Mouse (Mus musculus) adrenal gland, postnatal 0 days (tissue): ENCODE measurements around the gene Gm7929. TPM values are rescaled to one million over a fixed set of nuclear protein-coding genes. Genes with fewer than 3 reads are reported as not detected.

Experiments used
- polyA plus RNA-seq: library from polyadenylated mRNA; unstranded; fragments of >200 nt; fragmentation: Nextera tagmentation; extraction: Ambion mirVana; gene quantifications from 2 replicates; pipeline ENCODE4 v1.2.1, GENCODE M21; 2015

Gm7929 gene
- polyA plus RNA-seq: not detected in 2 replicates

DNA sequence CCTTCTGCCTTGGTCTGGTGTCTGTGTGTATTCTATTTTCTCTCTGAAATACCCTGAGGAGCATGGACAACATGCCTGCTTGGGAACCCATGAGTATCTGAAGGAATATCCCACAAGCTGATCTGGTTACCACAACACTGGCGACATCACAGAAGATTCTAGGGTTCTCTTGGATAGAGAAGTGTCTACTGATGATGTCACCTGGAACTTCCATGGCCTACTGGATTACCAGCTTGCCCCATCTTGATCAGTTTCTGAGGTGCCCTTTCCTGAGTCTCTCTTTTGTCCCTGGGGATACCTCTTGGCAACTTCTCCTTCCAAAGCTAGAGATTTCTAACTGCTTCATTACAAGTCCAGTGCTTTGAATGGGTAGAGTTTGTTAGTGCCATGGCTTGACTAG, at the start of gene Gm7929:
Gene Gm7929 (minus strand): TSS at position 101 of the 400 bp plus-strand sequence.

DNA sequence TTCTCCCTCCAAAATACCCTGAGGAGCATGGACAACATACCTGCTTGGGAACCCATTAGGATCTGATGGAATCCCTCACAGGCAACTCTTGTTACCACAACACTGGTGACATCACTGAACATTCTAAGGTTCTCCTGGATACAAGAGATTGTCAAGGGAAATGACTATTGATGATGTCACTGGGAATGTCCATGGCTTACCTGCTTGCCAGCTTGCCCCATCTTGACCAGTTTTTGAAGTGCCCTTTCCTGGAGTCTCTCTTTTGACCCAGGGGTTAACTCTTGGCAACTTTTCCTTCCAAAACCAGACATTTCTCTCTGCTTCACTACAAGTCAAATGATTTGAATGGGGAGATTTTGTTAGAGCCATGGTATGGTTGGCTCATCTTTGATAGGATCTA, 21.9 kb upstream of the Gm7929 start, which contains the start of gene Gm47189:
Gene Gm47189 (minus strand): TSS at position 101 of the 400 bp plus-strand sequence.

DNA sequence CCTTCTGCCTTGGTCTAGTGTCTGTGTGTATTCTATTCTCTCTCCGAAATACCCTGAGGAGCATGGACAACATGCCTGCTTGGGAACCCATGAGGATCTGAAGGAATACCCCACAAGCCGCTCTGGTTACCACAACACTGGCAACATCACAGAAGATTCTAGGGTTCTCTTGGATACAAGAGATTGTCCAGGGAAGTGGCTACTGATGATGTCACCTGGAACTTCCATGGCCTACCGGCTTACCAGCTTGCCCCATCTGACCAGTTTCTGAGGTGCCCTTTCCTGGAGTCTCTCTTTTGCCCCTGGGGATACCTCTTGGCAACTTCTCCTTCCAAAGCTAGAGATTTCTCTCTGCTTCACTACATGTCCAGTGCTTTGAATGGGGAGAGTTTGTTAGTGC, 48.6 kb downstream of the Gm7929 start, which contains the start of gene Gm8068:
Gene Gm8068 (minus strand): TSS at position 101 of the 400 bp plus-strand sequence.

Other genes starting within 250 kb of the Gm7929 start
- gene Gm7970, start 195.0 kb downstream of the Gm7929 start, polyA plus RNA-seq: not detected in 2 replicates
- not detected in 2 replicates for gene 1700049E17Rik2, start 177.4 kb downstream of the Gm7929 start, polyA plus RNA-seq
- not detected in 2 replicates for gene Gm3072, start 126.0 kb downstream of the Gm7929 start, polyA plus RNA-seq
- not detected in 2 replicates for gene Gm3676, start 104.1 kb downstream of the Gm7929 start, polyA plus RNA-seq
- gene Gm8068, start 48.7 kb downstream of the Gm7929 start, polyA plus RNA-seq: not detected in 2 replicates
- not detected in 2 replicates for gene Gm47189, start 21.8 kb upstream of the Gm7929 start, polyA plus RNA-seq
- gene Gm7980, start 156.7 kb upstream of the Gm7929 start, polyA plus RNA-seq: not detected in 2 replicates
- not detected in 2 replicates for gene 1700049E17Rik1, start 174.3 kb upstream of the Gm7929 start, polyA plus RNA-seq
- gene 1700024B05Rik, start 193.4 kb upstream of the Gm7929 start, polyA plus RNA-seq: not detected in 2 replicates
- not detected in 2 replicates for gene Gm6401, start 217.3 kb upstream of the Gm7929 start, polyA plus RNA-seq
- gene Gm3543, start 232.7 kb upstream of the Gm7929 start, polyA plus RNA-seq: not detected in 2 replicates